Mouse (Mus musculus) erythroblast, embryonic 14.5 days (primary cell): ENCODE data around the gene Myg1. TPM values are rescaled to one million over a fixed set of nuclear protein-coding genes. Genes with fewer than 3 reads are reported as not detected.

Source experiments
- H3K27me3 ChIP-seq: 2 replicates; pipeline ENCODE4 v1.6.1; 2012; ENCODE audit warnings: inconsistent platforms; ENCODE audit not compliant: control insufficient read depth
- H3K36me3 ChIP-seq: 2 replicates; pipeline ENCODE4 v1.6.1; 2012; ENCODE audit warnings: mild to moderate bottlenecking, inconsistent platforms; ENCODE audit not compliant: control insufficient read depth
- H3K4me1 ChIP-seq: 2 replicates; pipeline ENCODE4 v1.6.1; 2012; ENCODE audit warnings: inconsistent platforms; ENCODE audit not compliant: control insufficient read depth
- H3K4me3 ChIP-seq: replicated peaks from 2 replicates; pipeline ENCODE3; 2012; ENCODE audit warnings: moderate library complexity, mild to moderate bottlenecking, inconsistent platforms
- H3K9me3 ChIP-seq: 2 replicates; pipeline ENCODE4 v1.6.1; 2012; ENCODE audit warnings: low read length, inconsistent platforms, mixed read lengths; ENCODE audit not compliant: control insufficient read depth
- GATA1 ChIP-seq: IDR thresholded peaks from 2 replicates; pipeline ENCODE4 v1.6.1; 2012; ENCODE audit warnings: low read length, inconsistent platforms, mixed read lengths
- TAL1 ChIP-seq: IDR thresholded peaks from 3 replicates; pipeline ENCODE4 v1.6.1; 2012; ENCODE audit warnings: low read length, inconsistent platforms, mixed read lengths
- polyA plus RNA-seq: library from polyadenylated mRNA; stranded (reverse); fragments of >175 nt; gene quantifications from 2 replicates; pipeline ENCODE4 v1.2.3, GENCODE M21; 2012

Myg1 gene
- polyA plus RNA-seq = 6.4 and 8.0 TPM in 2 replicates

- TF ChIP-seq GATA1 (no peak), TAL1 (no peak)
- Histone ChIP-seq H3K9me3 (no peaks in the 10 kb centered on the region), H3K4me3 (peak within 1 kb of the TSS; percentile 93), H3K36me3 (peaks cover 74% of the 10 kb centered on the region), H3K27me3 (no peaks in the 10 kb centered on the region), H3K4me1 (peaks cover 36% of the 10 kb centered on the region)
Observed at GRCm38 (mm10) chr15:102331610-102332015, at the start of gene Myg1. Myg1 (plus strand) TSS chr15:102331709.

GRCm38 (mm10) chr15:102282463-102283292 lies 48.8 kb upstream of the Myg1 start:
- TF ChIP-seq GATA1 (no peak), TAL1 (no peak)
- H3K4me1 ChIP-seq = peaks cover 54% of the 10 kb centered on the region
- peak overlapping the region; percentile 5 for H3K4me3 ChIP-seq
- H3K36me3 ChIP-seq = peaks cover 24% of the 10 kb centered on the region
- no peaks in the 10 kb centered on the region for H3K9me3 ChIP-seq
- no peaks in the 10 kb centered on the region for H3K27me3 ChIP-seq

- Histone ChIP-seq H3K27me3 (no peaks in the 10 kb centered on the region), H3K4me3 (no peak overlapping the region), H3K4me1 (peaks cover 53% of the 10 kb centered on the region), H3K36me3 (peaks cover 24% of the 10 kb centered on the region), H3K9me3 (no peaks in the 10 kb centered on the region)
- TF ChIP-seq TAL1 (no peak), GATA1 (no peak)
Observed at GRCm38 (mm10) chr15:102283648-102284047, 47.9 kb upstream of the Myg1 start.

- Histone ChIP-seq H3K4me3 (no peak overlapping the region), H3K4me1 (peaks cover 18% of the 10 kb centered on the region), H3K36me3 (peaks cover 4% of the 10 kb centered on the region), H3K27me3 (no peaks in the 10 kb centered on the region), H3K9me3 (no peaks in the 10 kb centered on the region)
- TF ChIP-seq GATA1 (no peak), TAL1 (no peak)
Observed at GRCm38 (mm10) chr15:102287395-102287794, 44.1 kb upstream of the Myg1 start.

GRCm38 (mm10) chr15:102295633-102296367 lies 35.7 kb upstream of the Myg1 start, which contains the start of gene Espl1:
Espl1 (plus strand) TSS chr15:102296266.
- no peaks in the 10 kb centered on the region for H3K27me3 ChIP-seq
- H3K4me1 ChIP-seq = peaks cover 44% of the 10 kb centered on the region
- H3K4me3 ChIP-seq = peak within 1 kb of the TSS; percentile 89
- H3K9me3 ChIP-seq = no peaks in the 10 kb centered on the region
- TF ChIP-seq GATA1 (no peak), TAL1 (no peak)
- peaks cover 32% of the 10 kb centered on the region for H3K36me3 ChIP-seq

GRCm38 (mm10) chr15:102296368-102297006 lies 35.0 kb upstream of the Myg1 start:
- TF ChIP-seq TAL1 (no peak), GATA1 (no peak)
- Histone ChIP-seq H3K4me3 (peak overlapping the region; percentile 89), H3K36me3 (peaks cover 39% of the 10 kb centered on the region), H3K4me1 (peaks cover 44% of the 10 kb centered on the region), H3K27me3 (no peaks in the 10 kb centered on the region), H3K9me3 (no peaks in the 10 kb centered on the region)

- H3K9me3 ChIP-seq = no peaks in the 10 kb centered on the region
- H3K4me3 ChIP-seq = no peak overlapping the region
- H3K27me3 ChIP-seq = no peaks in the 10 kb centered on the region; the same call in 1 of the 2 replicates
- peaks cover 24% of the 10 kb centered on the region for H3K4me1 ChIP-seq
- peaks cover 97% of the 10 kb centered on the region for H3K36me3 ChIP-seq
- TF ChIP-seq GATA1 (no peak), TAL1 (no peak)
Observed at GRCm38 (mm10) chr15:102302542-102302941, 29.0 kb upstream of the Myg1 start.

GRCm38 (mm10) chr15:102308717-102309116 lies 22.8 kb upstream of the Myg1 start:
- TF ChIP-seq GATA1 (no peak), TAL1 (no peak)
- peaks cover 3% of the 10 kb centered on the region for H3K4me1 ChIP-seq
- no peaks in the 10 kb centered on the region; the same call in 1 of the 2 replicates for H3K27me3 ChIP-seq
- no peak overlapping the region for H3K4me3 ChIP-seq
- no peaks in the 10 kb centered on the region for H3K9me3 ChIP-seq
- peaks cover 98% of the 10 kb centered on the region for H3K36me3 ChIP-seq
